Mouse (Mus musculus) E14TG2a.4 (cell line): ENCODE data around the gene Olfr1202.

ENCODE experiments used
- H3K27me3 ChIP-seq: 2 replicates; pipeline ENCODE4 v1.6.1; 2014; ENCODE audit warnings: low read length, control low read depth; ENCODE audit not compliant: insufficient read depth
- H3K36me3 ChIP-seq: 2 replicates; pipeline ENCODE4 v1.6.1; 2014; ENCODE audit warnings: low read length, control low read depth; ENCODE audit not compliant: insufficient read depth
- H3K4me1 ChIP-seq: replicated peaks from 2 replicates; pipeline ENCODE4 v1.6.1; 2014; ENCODE audit warnings: low read depth, low read length, control low read depth
- H3K4me3 ChIP-seq: replicated peaks from 2 replicates; pipeline ENCODE4 v1.5.1; 2014; ENCODE audit warnings: mild to moderate bottlenecking, low read length
- H3K9me3 ChIP-seq: 2 replicates; pipeline ENCODE4 v1.6.1; 2014; ENCODE audit warnings: low read length, control low read depth
- CTCF ChIP-seq: conservative IDR thresholded peaks from 2 replicates; pipeline ENCODE4 v1.5.1; 2014; ENCODE audit warnings: low read length
- NANOG ChIP-seq: IDR thresholded peaks from 2 replicates; pipeline ENCODE4 v1.6.1; 2014; ENCODE audit warnings: borderline replicate concordance, low read length, mixed read lengths
- POU5F1 ChIP-seq: IDR thresholded peaks from 2 replicates; pipeline ENCODE4 v1.6.1; 2014; ENCODE audit warnings: low read length, borderline replicate concordance

Gene Olfr1202

GRCm38 (mm10) chr2:88814196-88814595 lies at the start of gene Olfr1202:
Olfr1202 (plus strand) TSS chr2:88814496.
- no peaks in the 10 kb centered on the region for H3K27me3 ChIP-seq
- TF ChIP-seq CTCF = no peak
- TF ChIP-seq NANOG = no peak
- no peak for TF ChIP-seq POU5F1
- H3K4me3 ChIP-seq = no peak within 1 kb of the TSS
- H3K4me1 ChIP-seq = no peaks in the 10 kb centered on the region
- no peaks in the 10 kb centered on the region for H3K36me3 ChIP-seq
- no peaks in the 10 kb centered on the region for H3K9me3 ChIP-seq

GRCm38 (mm10) chr2:88770388-88770787 lies 43.9 kb upstream of the Olfr1202 start, which contains the start of gene Olfr1200:
Olfr1200 (minus strand) TSS chr2:88770488.
- TF ChIP-seq NANOG = no peak
- TF ChIP-seq CTCF = no peak
- no peak for TF ChIP-seq POU5F1
- Histone ChIP-seq H3K27me3 (no peaks in the 10 kb centered on the region), H3K9me3 (no peaks in the 10 kb centered on the region)

GRCm38 (mm10) chr2:88792736-88793135 lies 21.6 kb upstream of the Olfr1202 start, which contains the start of gene Olfr1201:
Olfr1201 (plus strand) TSS chr2:88793036.
- Histone ChIP-seq H3K4me3 (no peak within 1 kb of the TSS), H3K36me3 (no peaks in the 10 kb centered on the region), H3K27me3 (no peaks in the 10 kb centered on the region), H3K4me1 (no peaks in the 10 kb centered on the region), H3K9me3 (no peaks in the 10 kb centered on the region)
- TF ChIP-seq POU5F1 = no peak
- TF ChIP-seq CTCF = no peak
- no peak for TF ChIP-seq NANOG

More at GRCm38 (mm10) chr2:88770388-88770787, 43.9 kb upstream of the Olfr1202 start, which contains the start of gene Olfr1200:
- no peaks in the 10 kb centered on the region for H3K36me3 ChIP-seq
- no peaks in the 10 kb centered on the region for H3K4me1 ChIP-seq
- H3K4me3 ChIP-seq = no peak within 1 kb of the TSS

GRCm38 (mm10) chr2:88829437-88829836 lies 15.1 kb downstream of the Olfr1202 start, which contains the start of gene Olfr1205:
Olfr1205 (plus strand) TSS chr2:88829737.
- no peak within 1 kb of the TSS for H3K4me3 ChIP-seq
- TF ChIP-seq NANOG (no peak), POU5F1 (no peak), CTCF (no peak)

GRCm38 (mm10) chr2:88838477-88838876 lies 24.2 kb downstream of the Olfr1202 start:
- no peaks in the 10 kb centered on the region for H3K9me3 ChIP-seq
- H3K4me3 ChIP-seq = no peak overlapping the region
- no peak for TF ChIP-seq POU5F1
- no peak for TF ChIP-seq NANOG
- TF ChIP-seq CTCF = no peak
- no peaks in the 10 kb centered on the region for H3K36me3 ChIP-seq
- no peaks in the 10 kb centered on the region for H3K4me1 ChIP-seq
- H3K27me3 ChIP-seq = no peaks in the 10 kb centered on the region

More at GRCm38 (mm10) chr2:88829437-88829836, 15.1 kb downstream of the Olfr1202 start, which contains the start of gene Olfr1205:
- no peaks in the 10 kb centered on the region for H3K27me3 ChIP-seq
- peaks cover 8% of the 10 kb centered on the region; the same call in 1 of the 2 replicates for H3K9me3 ChIP-seq
- no peaks in the 10 kb centered on the region for H3K4me1 ChIP-seq
- H3K36me3 ChIP-seq = no peaks in the 10 kb centered on the region

GRCm38 (mm10) chr2:88848992-88849391 lies 34.7 kb downstream of the Olfr1202 start, which contains the start of gene Olfr1204:
Olfr1204 (plus strand) TSS chr2:88849292.
- no peaks in the 10 kb centered on the region for H3K4me1 ChIP-seq
- H3K36me3 ChIP-seq = no peaks in the 10 kb centered on the region
- H3K9me3 ChIP-seq = no peaks in the 10 kb centered on the region
- no peaks in the 10 kb centered on the region for H3K27me3 ChIP-seq
- TF ChIP-seq NANOG (no peak), POU5F1 (no peak), CTCF (no peak)
- H3K4me3 ChIP-seq = no peak within 1 kb of the TSS

- Histone ChIP-seq H3K36me3 (no peaks in the 10 kb centered on the region), H3K4me1 (no peaks in the 10 kb centered on the region), H3K9me3 (no peaks in the 10 kb centered on the region), H3K27me3 (no peaks in the 10 kb centered on the region), H3K4me3 (no peak within 1 kb of the TSS)
- TF ChIP-seq CTCF (no peak), POU5F1 (no peak), NANOG (no peak)
These were observed 48.6 kb downstream of the Olfr1202 start, which contains the start of gene Olfr1206 for GRCm38 (mm10) chr2:88862931-88863330. Olfr1206 (plus strand) TSS chr2:88863231.
